Mouse (Mus musculus) brain, adult 10 weeks (tissue): Measurements from ENCODE around the gene Gm30737. TPM values are rescaled to one million over a fixed set of nuclear protein-coding genes. Genes with fewer than 3 reads are reported as not detected.

Experiments used
- polyA plus RNA-seq: library from polyadenylated mRNA; stranded (reverse); fragments of 350-450 nt; fragmentation: Illumina TruSeq; extraction: RNeasy Lipid Tissue Mini Kit (QIAGEN cat#74804); gene quantifications from one replicate; pipeline ENCODE4 v1.2.3, GENCODE M21; 2015; ENCODE audit warnings: low read depth, low replicate concordance

The Gm30737 gene
- polyA plus RNA-seq: not detected

DNA sequence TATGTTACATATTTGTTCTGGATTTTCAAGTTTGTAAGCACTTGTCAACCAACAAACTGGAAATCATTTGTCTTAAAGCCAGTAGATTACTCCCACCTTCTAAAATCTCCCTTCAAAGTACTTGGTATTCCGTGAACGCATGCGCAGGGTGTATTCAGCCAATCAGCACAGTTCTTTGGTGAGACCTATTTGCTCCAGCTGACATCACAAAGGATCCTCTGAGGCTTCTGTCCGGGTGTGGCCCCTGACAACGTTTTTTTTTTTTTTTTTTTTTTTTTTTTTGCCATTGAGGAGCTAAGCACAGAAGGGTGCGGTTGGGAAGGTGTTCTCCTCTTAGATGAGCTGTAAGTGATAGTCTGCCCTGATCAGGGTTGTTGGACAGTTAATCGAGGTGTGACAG, at the start of gene Gm30737:
Gene Gm30737 (plus strand): TSS at position 301 of the 400 bp plus-strand sequence.

